Mouse (Mus musculus): ENCODE measurements around the gene Fuk. TPM values are rescaled to one million over a fixed set of nuclear protein-coding genes. Genes with fewer than 3 reads are reported as not detected.
"Not testable (repeated sequence)": the region's sequence is repeated elsewhere in the genome, so short reads cannot be mapped to it uniquely, and the experiment has no call there.

Gene Fuk
- polyA plus RNA-seq, 1 experiment from 2014 or later = 10.4 TPM

DNA sequence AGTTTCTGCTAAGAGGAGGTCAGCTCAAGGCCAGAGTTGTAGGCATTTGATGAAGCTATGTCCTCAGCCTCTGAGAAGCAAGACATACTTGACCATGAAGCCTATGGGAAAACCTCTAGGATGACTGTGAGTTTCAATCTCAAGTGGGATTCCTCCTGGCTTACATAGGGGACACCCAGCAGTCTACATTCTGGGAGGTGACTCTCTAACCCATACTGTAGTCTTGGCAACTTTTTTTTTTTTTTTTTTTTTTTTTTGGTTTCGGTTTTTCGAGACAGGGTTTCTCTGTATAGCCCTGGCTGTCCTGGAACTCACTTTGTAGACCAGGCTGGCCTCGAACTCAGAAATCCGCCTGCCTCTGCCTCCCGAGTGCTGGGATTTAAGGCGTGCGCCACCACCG lies 27.4 kb upstream of the Fuk start:
- H3K9me3 ChIP-seq; DNase-seq (ENCODE audit: low spot score); H3K27me3 ChIP-seq (ENCODE audit: insufficient read depth, poor library complexity, severe bottlenecking); H3K4me3 ChIP-seq; H3K36me3 ChIP-seq: not testable (repeated sequence)
- Histone ChIP-seq H3K4me1 (peaks cover 57% of the 10 kb centered on the region), H3K27ac (peak overlapping the region; percentile 31; the same call in 1 of the 2 replicates)
- 91% methylated on average over 7 of the region's 8 CpGs for WGBS

DNA sequence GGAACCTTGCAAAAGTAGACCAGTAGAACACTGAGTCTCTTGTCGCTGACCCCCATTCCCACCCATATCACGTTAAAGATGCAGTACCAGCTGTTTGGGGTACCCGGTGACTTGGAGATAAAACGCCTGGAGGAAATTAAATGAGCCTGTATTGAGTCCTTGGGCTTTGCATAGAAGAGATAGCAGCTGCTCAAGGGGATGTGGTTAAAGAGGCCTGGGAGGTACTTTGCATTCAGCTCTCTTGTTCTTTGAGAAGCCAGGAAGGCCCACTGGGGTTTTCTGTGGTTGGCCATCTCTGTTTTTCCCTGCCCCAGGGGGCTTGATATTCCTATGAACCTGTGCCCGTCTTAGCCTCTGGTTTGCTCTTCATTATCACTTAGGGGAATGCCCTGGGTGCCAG lies 26.8 kb upstream of the Fuk start:
- Histone ChIP-seq H3K27me3 (ENCODE audit: insufficient read depth, poor library complexity, severe bottlenecking) (no peaks in the 10 kb centered on the region), H3K4me3 (no peak overlapping the region), H3K36me3 (peaks cover 4% of the 10 kb centered on the region; the same call in 1 of the 2 replicates), H3K4me1 (peaks cover 54% of the 10 kb centered on the region), H3K9me3 (no peaks in the 10 kb centered on the region), H3K27ac (peak overlapping the region; percentile 31; the same call in 1 of the 2 replicates)
- DNase-seq (ENCODE audit: low spot score) = no peak
- WGBS = 42% methylated on average over 5 of the region's 5 CpGs

DNA sequence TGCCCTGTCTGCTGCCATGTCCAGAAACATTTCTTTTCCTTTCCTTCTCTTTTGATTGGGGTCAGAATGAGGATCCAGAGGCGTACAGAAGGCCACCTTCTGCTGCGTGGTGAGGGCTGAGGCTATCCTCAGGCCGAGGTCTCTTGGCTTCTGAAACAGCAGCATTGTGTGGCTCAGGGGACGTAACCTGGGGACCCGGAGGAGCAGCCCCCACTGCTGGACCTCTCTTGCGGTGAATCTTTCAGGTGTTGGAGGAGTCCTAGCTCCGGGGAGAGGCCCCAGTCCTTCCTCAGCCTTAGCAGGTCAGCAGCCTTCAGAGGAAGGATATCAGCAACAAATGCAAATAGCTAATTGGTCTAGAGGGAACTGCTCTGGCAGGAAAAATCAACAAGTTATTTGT lies 26.1 kb upstream of the Fuk start:
- Histone ChIP-seq H3K9me3 (no peaks in the 10 kb centered on the region), H3K4me1 (peaks cover 57% of the 10 kb centered on the region), H3K36me3 (peaks cover 4% of the 10 kb centered on the region; the same call in 1 of the 2 replicates), H3K27ac (peak overlapping the region; percentile 31; the same call in 1 of the 2 replicates), H3K27me3 (ENCODE audit: insufficient read depth, poor library complexity, severe bottlenecking) (no peaks in the 10 kb centered on the region), H3K4me3 (no peak overlapping the region)
- WGBS = 71% methylated on average over 7 of the region's 7 CpGs
- no peak for DNase-seq (ENCODE audit: low spot score)

DNA sequence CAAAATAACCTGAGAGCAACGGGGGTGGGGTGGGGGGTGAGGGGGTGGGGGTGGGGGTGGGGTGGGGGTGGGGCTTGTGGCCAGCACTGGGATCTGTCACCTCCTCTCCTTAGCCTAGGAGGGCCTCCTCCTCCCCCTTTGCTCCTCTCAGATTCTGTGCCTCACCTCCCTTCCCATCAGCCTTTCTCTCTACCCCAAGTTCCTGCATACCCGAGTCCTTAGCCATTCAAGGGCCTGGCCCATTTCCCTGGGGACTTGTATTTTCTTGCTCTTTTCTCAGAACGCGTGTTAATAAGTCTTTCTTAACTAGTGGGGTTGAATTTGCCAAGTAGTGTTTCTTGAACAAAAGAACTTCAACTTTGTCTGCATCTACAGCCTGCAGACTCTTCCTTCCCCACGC lies 24.4 kb upstream of the Fuk start:
- peaks cover 54% of the 10 kb centered on the region for H3K4me1 ChIP-seq
- WGBS = 39% methylated on average over 5 of the region's 5 CpGs
- peak overlapping the region; percentile 47; the same call in 1 of the 2 replicates for H3K27ac ChIP-seq
- H3K4me3 ChIP-seq = no peak overlapping the region
- peaks cover 8% of the 10 kb centered on the region; the same call in 1 of the 2 replicates for H3K36me3 ChIP-seq
- H3K27me3 ChIP-seq (ENCODE audit: insufficient read depth, poor library complexity, severe bottlenecking) = no peaks in the 10 kb centered on the region
- H3K9me3 ChIP-seq = no peaks in the 10 kb centered on the region
- DNase-seq (ENCODE audit: low spot score) = no peak

DNA sequence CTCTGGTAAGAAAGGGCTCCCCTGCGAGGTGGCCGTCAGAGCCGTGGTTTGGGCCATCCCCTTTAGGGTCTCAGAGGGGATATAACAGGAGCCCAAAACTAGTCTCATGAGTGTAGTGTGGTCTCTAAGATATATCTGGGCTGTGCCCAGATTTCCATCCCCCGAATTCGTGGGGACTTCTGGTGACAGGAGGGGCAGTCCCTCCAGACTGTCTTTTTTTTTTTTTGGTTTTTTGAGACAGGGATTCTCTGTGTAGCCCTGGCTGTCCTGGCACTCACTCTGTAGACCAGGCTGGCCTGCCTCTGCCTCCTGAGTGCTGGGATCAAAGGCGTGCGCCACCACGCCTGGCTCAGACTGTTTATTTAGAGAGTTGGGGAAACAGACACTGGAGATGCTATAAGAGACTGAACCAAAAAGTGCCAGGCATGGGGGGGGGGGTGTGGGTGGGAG lies 23.4 kb upstream of the Fuk start:
- Histone ChIP-seq H3K27me3 (ENCODE audit: insufficient read depth, poor library complexity, severe bottlenecking) (no peaks in the 10 kb centered on the region), H3K4me1 (peaks cover 54% of the 10 kb centered on the region), H3K4me3 (no peak overlapping the region), H3K27ac (no peak overlapping the region), H3K36me3 (peaks cover 8% of the 10 kb centered on the region; the same call in 1 of the 2 replicates), H3K9me3 (no peaks in the 10 kb centered on the region)
- DNase-seq (ENCODE audit: low spot score) = peak; percentile 45
- WGBS = 71% methylated on average over 8 of the region's 8 CpGs

DNA sequence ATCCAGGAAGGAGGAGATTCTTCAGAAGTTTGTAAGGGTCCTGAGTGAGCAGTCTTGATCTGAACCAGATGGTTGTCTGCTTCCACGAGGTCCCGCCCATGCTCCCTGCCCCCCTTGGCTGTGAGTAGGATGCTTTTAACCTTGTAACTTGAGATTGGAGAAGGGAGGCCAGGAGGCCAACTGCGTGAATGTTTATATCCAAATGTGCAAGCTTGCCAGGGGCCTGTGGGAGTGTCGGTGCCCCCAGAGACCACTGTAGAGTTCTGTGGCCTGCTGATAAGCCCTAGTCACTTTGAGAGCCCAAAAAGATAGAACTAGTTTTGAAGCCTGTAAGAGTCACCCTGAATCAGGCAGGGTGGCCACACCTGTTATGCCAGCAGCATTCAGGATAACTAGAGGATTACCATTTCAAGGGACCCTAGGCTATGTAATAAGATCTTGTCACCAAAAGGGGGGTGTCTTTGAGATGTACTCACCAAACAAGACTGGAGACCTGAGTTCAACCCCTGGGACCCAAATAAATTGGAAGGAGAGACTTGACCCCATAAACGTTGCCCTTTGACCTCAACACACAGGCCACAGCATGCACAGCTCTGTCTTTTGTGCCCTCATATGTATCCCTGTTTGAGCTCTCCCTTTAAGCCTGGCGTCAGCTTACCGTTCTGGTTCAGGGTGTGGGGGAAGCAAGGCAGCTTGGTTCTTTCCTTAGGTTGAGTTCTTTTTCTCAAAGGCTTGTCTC lies 19.4 kb upstream of the Fuk start:
- DNase-seq (ENCODE audit: low spot score) = peak; percentile 87
- H3K4me1 ChIP-seq = peaks cover 43% of the 10 kb centered on the region
- WGBS = 23% methylated on average over 7 of the region's 7 CpGs

DNA sequence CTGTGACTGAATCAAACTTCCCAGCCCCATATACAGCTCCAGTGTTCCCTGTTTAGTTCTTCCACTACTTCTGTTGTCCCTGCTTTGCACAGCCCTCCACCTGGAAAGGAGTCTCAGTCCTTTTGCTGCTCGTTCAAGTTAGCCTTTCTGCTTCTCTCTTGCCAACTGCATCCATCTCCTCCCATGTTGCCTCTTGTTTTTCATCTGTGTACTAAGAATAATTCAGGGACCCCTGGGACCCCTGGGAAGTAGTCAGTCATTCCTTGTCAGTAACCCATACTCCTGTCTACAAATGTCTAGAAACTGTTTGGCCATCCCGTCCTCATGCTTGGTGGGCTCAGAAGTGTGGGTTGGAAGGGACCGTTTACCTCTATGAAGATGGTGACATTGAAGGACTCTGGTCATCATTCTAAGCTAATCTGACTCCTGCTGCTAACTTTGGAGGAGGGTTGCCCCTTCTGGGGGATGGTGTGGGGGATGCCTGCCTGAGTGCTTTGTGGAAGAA lies 18.5 kb upstream of the Fuk start:
- Histone ChIP-seq H3K4me1 (peaks cover 35% of the 10 kb centered on the region), H3K27me3 (ENCODE audit: insufficient read depth, poor library complexity, severe bottlenecking) (no peaks in the 10 kb centered on the region), H3K4me3 (peak overlapping the region; percentile 90), H3K36me3 (peaks cover 8% of the 10 kb centered on the region; the same call in 1 of the 2 replicates), H3K9me3 (no peaks in the 10 kb centered on the region), H3K27ac (peak overlapping the region; percentile 97)
- no peak for DNase-seq (ENCODE audit: low spot score)
- 16% methylated on average over 3 of the region's 3 CpGs for WGBS

More for the DNA sequence above, 19.4 kb upstream of the Fuk start:
- Histone ChIP-seq H3K9me3 (no peaks in the 10 kb centered on the region), H3K4me3 (peak overlapping the region; percentile 90), H3K27me3 (ENCODE audit: insufficient read depth, poor library complexity, severe bottlenecking) (no peaks in the 10 kb centered on the region), H3K36me3 (peaks cover 8% of the 10 kb centered on the region; the same call in 1 of the 2 replicates), H3K27ac (peak overlapping the region; percentile 97)

DNA sequence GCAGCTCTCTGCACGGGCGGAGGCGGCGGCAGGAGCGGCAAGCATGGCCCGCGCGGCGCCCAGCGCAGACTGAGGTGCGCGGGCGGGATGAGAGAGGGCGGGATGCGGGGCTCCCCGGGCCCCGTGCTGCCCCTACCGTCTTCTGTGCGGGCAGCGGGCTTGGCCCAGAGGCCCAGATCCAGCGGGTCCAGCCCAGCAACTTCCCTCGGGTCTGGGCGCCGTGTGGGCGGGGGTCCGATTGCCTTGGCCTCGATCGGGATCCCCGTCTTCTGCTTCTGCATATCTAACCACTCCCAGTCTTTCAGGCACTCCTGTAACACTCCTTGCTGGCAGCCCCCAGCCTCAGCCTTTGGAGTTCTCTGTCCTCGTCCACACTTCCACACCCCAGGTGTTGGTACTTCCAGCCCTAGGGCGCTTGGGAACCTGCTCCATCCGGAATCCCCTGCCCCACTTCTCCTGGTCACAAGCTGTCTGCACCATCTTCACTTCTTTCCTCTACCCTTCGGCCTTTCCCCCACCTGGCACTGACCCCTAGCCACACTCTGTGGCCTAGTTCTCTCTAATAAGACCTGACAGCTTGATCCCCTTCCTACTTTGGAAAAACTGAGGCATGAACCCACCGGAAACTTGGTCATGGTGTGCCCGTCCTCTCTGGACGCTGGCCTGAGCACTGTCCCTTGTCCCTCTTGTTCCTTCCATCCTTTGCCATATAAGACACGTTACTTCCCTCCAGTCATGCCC lies 17.9 kb upstream of the Fuk start:
- peaks cover 8% of the 10 kb centered on the region; the same call in 1 of the 2 replicates for H3K36me3 ChIP-seq
- H3K9me3 ChIP-seq = no peaks in the 10 kb centered on the region
- H3K4me3 ChIP-seq = peak overlapping the region; percentile 90
- DNase-seq (ENCODE audit: low spot score) = peak; percentile 78
- WGBS = 2% methylated on average over 37 of the region's 37 CpGs
- peaks cover 35% of the 10 kb centered on the region for H3K4me1 ChIP-seq
- H3K27me3 ChIP-seq (ENCODE audit: insufficient read depth, poor library complexity, severe bottlenecking) = no peaks in the 10 kb centered on the region
- H3K27ac ChIP-seq = peak overlapping the region; percentile 97

DNA sequence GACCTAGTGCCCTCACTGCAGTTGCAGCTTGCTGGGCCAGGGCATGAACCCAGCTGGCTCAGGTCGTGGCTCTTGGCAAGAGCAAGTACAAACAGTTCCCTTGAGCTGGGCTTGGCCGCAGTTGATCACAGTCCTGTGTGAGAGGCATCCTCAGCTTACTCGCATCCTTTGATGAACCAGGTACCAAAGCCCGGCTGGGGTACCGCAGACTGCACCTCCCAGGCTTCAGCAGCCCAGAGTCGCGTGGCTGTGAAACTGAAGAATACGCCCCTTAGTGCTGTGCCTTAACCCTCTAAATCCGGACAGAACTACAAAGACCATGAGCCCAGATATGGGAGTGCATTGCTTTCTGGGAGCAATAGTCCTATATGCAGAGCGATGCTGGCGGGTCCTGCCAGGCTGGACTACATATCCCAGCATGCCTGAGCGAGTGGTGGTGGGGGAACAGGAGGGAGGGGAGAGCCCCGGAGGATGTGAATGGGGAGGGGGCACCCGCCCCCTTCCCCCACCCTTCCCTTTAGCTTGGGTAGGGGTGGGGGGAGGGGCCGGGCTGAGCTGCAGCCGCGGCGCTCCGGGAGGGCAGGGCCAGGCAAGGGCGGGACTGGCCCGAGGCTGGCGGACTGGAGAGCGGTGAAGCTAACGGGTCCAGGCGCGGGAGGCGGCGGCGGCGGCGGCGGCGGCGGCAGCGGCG lies 17.2 kb upstream of the Fuk start, which contains the start of gene St3gal2:
TSS of gene St3gal2 (plus strand) at position 582 of the 691 bp plus-strand sequence.
- Histone ChIP-seq H3K4me3 (peak within 1 kb of the TSS; percentile 90), H3K36me3 (peaks cover 6% of the 10 kb centered on the region; the same call in 1 of the 2 replicates), H3K9me3 (no peaks in the 10 kb centered on the region), H3K27me3 (ENCODE audit: insufficient read depth, poor library complexity, severe bottlenecking) (no peaks in the 10 kb centered on the region), H3K4me1 (peaks cover 35% of the 10 kb centered on the region), H3K27ac (peak within 1 kb of the TSS; percentile 97)
- WGBS = 1% methylated on average over 33 of the region's 36 CpGs
- peak; percentile 99 for DNase-seq (ENCODE audit: low spot score)

DNA sequence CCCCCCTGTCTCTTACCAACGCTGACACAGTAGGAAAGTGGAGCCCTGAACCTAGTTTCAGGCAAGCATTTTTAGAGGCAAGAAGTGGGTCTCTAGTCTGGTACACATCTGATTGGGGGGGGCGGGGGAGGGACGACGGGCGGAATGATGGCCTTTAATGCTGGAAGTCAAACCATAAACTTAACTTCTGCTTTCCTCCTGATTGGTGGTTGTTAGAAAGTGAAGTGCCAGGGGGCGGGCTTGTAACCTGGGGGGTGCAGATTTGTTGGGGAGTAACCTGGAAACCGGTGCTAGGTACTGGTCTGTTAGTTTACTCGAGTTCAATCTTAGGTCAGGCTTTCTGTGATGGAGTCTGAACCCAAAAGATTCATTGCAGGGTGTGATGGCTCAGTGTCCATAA lies 16.2 kb upstream of the Fuk start:
- Histone ChIP-seq H3K9me3 (no peaks in the 10 kb centered on the region), H3K27ac (no peak overlapping the region), H3K27me3 (ENCODE audit: insufficient read depth, poor library complexity, severe bottlenecking) (no peaks in the 10 kb centered on the region), H3K4me3 (no peak overlapping the region), H3K4me1 (peaks cover 32% of the 10 kb centered on the region), H3K36me3 (0 out of 2 replicates have a peak, but pooled peaks cover 4% of the 10 kb centered on the region)
- no peak for DNase-seq (ENCODE audit: low spot score)
- WGBS = 70% methylated on average over 8 of the region's 8 CpGs

DNA sequence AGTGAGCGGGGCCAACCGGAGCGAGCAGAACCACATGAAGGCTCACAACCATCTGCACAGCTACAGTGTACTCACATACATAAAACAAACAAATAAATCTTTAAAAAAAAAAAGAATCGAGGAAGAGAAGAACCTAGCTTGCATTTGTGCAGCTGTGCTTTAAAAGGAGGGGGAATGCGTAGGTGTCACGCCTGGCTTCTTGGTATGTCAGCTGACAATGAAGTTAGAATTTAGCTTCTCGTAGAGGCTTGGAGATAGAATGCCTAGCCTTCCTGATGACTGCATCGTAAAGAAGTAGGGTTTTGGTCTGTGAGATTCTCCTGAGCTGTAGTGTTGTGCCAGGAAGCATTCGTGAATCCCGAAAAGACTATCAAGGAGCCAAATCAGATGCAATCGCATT lies 15.7 kb upstream of the Fuk start:
- WGBS = 82% methylated on average over 11 of the region's 11 CpGs
- Histone ChIP-seq H3K27me3 (ENCODE audit: insufficient read depth, poor library complexity, severe bottlenecking) (no peaks in the 10 kb centered on the region), H3K9me3 (no peaks in the 10 kb centered on the region), H3K27ac (no peak overlapping the region), H3K36me3 (0 out of 2 replicates have a peak, but pooled peaks cover 4% of the 10 kb centered on the region), H3K4me1 (peaks cover 32% of the 10 kb centered on the region), H3K4me3 (no peak overlapping the region)
- no peak for DNase-seq (ENCODE audit: low spot score)

DNA sequence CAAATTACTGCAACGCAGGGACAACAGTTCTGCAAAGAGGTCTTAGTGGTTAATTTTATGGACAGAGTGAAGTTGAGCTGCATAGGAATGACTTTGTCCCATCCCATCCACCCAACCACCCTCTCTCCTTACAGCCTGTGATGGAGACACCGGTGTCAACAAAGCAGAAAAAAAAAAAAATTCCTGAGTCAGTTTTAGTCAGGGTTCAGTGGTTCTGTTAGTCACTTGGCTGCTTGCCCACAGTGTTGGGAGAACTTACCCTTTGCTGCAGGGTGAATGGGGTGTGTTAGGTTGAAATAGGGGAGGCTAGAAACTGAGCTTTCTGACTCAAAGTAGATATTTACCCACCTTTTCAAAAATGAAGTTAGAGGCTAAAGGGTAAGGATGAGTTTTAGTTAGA lies 15.1 kb upstream of the Fuk start:
- no peaks in the 10 kb centered on the region for H3K36me3 ChIP-seq
- H3K27ac ChIP-seq = no peak overlapping the region
- H3K27me3 ChIP-seq (ENCODE audit: insufficient read depth, poor library complexity, severe bottlenecking) = no peaks in the 10 kb centered on the region
- peaks cover 32% of the 10 kb centered on the region for H3K4me1 ChIP-seq
- H3K4me3 ChIP-seq = no peak overlapping the region
- no peak for DNase-seq (ENCODE audit: low spot score)
- 68% methylated on average over 2 of the region's 2 CpGs for WGBS
- H3K9me3 ChIP-seq = no peaks in the 10 kb centered on the region
